Mouse (Mus musculus) CD8-positive naive resting alpha-beta T cell, adult 2 months (primary cell): ENCODE measurements around the gene Anks1b.
A peak's percentile ranks its signal among the peaks of the same experiment; 100 is the strongest.

Source experiments
- DNase-seq, 2 experiments: peaks; one replicate each; pipeline ENCODE4 v3.0.0; 2022; ENCODE audit warnings: low read depth in 2 of 2, low spot score in 2 of 2

The Anks1b gene

GRCm38 (mm10) chr10:89873146-89873950 is at the start of gene Anks1b:
Gene Anks1b (plus strand): TSS chr10:89873509.
- no peak for DNase-seq

DNA sequence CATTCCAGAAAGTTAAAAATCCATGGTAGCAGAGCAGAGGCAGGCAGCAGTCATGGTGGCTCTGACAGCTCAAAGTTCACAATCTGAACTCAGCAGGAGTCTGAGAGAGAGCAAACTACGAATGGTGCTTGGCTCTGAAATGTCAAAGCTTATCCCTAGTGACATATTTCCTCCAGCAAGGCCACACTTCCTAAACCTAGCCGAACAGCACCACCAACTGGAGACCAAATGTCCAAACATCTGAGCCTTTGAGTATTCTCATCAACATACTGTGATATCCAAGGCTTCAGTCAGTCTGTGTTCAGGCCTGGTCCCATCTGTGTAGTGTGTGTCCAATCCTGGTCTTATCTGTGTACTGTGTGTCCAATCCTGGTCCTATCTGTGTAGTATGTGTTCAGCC is 49.4 kb upstream of the Anks1b start:
- peak in 1 of 2 experiments; percentile 5 for DNase-seq

DNA sequence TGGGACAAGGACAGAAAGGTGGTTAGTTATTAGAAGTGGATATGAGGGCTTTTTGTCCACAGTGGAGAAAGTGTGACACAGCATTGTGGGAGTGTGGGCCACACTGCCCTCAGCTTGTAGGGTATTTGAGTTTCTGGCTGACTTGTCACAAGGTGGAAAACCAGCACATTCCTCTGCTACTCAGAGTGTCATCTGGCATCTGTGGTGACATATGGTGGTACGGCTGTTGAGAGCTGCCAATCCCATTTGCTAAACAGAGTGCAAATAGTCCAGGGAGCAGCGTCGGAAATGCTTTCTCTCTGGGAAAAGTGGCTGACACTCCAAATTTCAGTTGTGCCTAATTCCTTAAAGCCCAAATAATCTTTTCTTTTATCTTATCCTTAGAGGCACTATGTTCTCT is 46.4 kb upstream of the Anks1b start:
- DNase-seq, result no peak

GRCm38 (mm10) chr10:89832334-89832733 is 41.0 kb upstream of the Anks1b start:
- DNase-seq, result no peak

DNA sequence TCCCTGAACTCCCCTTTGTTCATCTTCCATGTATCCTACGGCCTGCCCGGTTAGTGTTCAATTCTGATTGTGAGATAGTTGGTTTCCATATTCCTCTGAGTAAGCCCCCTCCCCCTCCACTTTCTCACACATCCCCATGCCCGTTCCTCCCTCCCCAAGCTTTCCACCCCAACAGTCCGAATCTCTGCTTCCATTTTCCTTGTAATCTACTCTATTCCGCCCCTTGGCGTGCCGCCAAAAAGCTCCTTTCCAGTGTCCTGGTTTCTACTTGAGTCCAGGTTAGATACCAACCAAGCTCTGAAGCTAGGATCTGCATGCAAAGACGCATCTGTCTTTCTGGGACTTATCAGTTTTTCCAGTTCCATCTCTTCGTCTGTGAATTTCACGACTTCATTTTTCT is 40.1 kb upstream of the Anks1b start:
- no peak for DNase-seq

- no peak for DNase-seq
Measured at GRCm38 (mm10) chr10:89837476-89837875, 35.8 kb upstream of the Anks1b start.

- DNase-seq, result no peak
Measured at GRCm38 (mm10) chr10:89838834-89839233, 34.5 kb upstream of the Anks1b start.

DNA sequence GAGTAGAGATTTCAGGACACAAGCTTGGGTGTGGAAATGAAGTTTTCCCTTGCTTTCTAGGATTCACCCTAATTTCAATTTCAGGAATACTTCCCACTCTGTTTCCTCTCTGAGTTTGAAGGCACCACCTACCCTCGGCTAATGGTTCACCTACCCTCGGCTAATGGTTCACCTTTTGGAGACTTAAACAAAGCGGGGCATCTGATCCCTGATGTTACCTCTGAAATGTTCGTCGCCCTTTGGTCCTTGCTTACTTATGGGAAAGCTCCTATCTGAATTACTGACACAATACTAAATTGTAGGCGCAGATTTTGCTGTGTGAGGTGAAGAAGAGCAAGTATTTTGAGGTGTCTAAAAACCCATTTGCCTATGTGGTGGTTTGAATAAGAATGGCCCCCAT is 22.4 kb upstream of the Anks1b start:
- DNase-seq, result no peak

DNA sequence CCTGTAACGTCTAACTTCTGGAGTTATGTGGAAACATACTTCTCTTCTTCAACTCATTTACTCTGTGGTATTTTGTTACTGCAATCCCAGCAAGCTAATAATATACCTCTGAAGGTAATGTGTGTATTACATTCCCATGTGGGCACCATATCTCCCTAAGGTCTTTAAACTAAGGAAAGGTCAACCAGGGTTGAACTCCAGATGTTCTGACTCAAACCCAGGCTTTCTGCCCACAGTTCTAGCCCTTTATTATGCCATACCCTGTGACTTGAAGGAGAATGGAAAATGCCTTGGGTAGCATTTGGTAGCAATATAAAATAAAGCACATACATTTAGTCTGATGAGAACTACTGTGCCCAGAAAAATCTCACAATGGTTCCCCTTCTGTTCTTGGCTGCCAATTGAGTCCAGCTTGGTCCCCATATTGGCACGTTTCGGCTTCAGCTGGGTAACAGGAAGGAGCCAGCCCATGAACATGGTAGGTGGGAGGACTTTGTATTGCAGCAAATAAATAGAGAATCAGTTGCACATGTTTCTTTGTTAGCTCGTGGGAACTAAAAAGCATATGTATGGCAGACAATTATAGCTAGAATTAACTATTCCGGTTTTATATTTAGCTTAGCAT is 17.9 kb upstream of the Anks1b start:
- no peak for DNase-seq

DNA sequence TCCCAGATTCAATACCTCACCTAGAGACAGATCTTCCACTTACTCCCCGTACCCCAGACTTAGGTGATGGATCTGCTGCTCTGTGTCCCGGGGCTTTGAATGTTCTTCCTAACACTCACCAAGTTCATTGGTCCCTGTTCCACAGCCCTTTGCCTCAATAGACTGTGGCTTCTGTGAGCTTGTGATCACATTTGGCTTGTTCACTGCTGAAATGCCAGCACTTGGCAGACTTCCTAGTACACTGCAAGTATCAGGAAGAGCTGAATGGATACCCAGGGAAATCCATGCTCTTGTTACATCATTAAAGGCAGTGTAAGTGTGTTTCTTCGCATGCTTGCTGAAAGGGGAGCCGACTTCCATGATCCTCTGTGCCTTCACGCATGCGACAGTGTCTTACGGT is 17.0 kb upstream of the Anks1b start:
- DNase-seq, result no peak

DNA sequence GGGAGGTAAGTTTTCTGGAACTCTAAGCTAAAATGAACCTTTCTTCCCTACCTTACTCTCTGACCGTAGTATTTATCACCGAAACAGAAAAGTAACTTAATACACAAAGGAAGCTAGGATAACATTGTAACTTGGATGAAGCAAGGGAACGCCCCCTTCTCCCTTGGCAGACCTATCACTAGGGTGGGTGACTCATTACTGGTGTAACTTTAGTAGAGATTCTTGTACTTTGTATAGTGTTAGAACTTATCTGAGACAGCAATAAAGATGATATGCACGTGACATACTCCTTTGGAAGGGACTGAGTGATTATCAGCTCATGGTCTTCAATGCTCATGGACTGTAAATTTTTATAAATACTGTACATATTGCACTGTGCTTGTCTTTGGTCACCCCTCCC is 5.1 kb upstream of the Anks1b start:
- DNase-seq, result no peak

DNA sequence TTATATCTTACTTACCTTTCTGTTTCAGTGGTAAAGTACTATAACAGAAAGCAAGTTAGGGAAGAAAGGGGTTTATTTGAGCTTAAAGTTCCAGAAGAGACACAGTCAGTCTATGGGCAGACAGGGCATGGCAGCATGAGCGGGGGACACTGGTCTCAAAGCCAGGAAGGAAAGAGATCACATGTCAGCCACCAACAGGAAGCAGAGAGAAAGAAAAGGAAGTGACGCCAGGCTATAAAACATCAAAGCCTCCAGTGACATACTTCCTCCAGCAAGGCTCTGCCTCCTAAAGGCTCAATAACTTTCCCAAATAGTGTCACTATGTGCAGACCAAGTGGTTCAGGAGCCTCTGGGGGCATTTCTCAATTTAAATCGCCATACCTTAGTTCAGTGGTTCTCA is 4.5 kb upstream of the Anks1b start:
- no peak for DNase-seq

- no peak for DNase-seq
Measured at GRCm38 (mm10) chr10:89872501-89873145, 686 bp upstream of the Anks1b start.

DNA sequence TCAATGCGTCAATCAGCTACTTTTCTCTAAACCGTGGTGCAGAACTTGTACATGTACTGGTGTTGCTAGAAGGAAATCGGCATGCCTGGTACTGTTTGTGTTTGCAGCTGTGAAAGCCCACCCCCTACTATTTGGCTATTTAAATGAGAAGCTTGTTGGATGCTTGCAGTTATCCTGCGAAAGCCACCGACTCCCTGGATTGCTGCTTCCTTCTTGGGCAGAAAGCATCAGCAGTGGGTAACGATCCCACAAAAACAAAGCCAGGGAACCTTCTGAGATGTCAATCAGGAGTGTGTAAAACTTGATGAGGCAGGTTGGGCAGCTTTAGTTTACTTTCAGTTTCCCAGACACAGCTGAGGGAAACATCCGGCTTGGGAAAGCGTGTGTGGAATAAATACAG is 727 bp downstream of the Anks1b start:
- DNase-seq, result no peak

- DNase-seq, result no peak
Measured at GRCm38 (mm10) chr10:89883561-89883960, 10.3 kb downstream of the Anks1b start.

DNA sequence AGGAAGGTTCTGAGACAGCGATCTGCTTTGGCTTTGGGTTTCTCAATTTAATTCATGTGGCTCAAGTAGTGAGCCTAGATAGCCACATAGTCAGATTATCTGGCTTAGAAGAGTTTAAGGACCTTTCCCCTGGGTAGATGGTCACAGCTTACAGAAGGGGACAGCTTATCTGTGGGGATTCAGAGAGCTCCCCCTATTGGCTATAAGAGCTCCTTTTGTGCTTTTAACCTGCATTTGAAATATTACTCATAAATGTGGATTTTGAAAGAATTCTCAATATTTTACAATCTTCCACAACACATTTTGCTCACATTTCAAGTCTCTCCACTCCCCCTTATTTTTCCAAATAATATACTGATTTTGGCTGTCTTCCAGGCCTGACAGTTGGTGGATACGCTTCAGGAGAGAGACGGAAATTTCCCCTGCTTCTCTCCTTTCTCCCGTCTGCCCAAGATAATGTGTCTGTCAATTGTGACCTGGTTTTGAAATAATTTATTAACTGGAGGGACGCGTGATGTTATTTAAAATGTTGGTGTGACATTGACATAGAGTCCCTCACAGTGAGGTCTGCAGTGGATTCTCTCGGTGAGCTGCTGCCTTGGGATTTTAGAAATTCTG is 29.5 kb downstream of the Anks1b start:
- DNase-seq, result no peak

DNA sequence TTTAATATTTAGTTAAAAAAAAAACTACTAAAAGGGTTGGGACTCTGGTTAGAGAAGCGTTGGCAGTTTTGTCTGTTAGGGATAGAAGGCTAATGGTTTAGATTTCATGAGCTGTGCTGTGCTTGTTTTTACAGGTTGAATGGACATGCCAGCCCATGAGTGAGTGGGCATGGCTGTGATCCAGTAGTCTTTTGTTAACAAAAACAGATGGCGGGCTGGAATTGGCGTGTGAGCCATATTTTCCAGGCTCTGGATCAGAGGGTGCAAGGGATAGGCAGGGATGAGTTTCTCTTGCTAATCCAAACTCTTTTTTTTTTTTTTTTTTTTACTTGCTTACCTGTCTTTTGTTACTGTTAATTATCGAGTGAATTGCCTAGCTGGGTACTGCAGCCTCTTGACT is 38.6 kb downstream of the Anks1b start:
- DNase-seq, result no peak

DNA sequence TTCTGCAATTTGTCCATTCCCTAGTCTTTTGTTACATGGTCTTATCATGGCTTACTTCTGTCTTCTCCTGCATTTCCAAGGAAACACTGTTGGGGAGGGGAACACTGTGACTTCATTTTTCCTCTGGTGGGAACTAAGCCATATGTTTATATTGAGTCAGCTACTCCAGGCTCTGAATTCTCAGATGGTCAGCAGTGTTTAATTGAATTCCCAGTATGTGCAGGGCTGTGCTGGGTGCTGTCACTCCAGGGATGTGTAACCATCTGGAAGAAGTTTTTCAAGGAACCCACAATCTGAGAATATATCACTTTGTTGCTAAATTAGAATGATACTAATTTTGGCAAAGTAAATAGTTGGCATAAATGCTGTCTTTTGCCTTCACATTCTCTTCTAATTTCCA is 39.9 kb downstream of the Anks1b start:
- no peak for DNase-seq

- no peak for DNase-seq
Measured at GRCm38 (mm10) chr10:89917141-89917540, 43.8 kb downstream of the Anks1b start.

GRCm38 (mm10) chr10:89921965-89922364 is 48.7 kb downstream of the Anks1b start:
- no peak for DNase-seq

GRCm38 (mm10) chr10:89942180-89942579 is 68.9 kb downstream of the Anks1b start:
- no peak for DNase-seq
